Mouse (Mus musculus) heart, adult 2 months (tissue): ENCODE data around the gene Cylc1. TPM values are rescaled to one million over a fixed set of nuclear protein-coding genes. Genes with fewer than 3 reads are reported as not detected.

ENCODE experiments used
- DNase-seq, 2 experiments: peaks; one replicate each; pipeline ENCODE4 v3.0.0; 2021
- H3K27ac ChIP-seq: fragments of 200-600 bp; 2 replicates; pipeline ENCODE4 v1.8.1; 2022
- H3K27me3 ChIP-seq: fragments of 200-500 bp; 2 replicates; pipeline ENCODE4 v1.6.1; 2012; ENCODE audit warnings: mild to moderate bottlenecking, low read length, inconsistent platforms, mixed read lengths; ENCODE audit not compliant: control insufficient read depth, insufficient read depth
- H3K36me3 ChIP-seq: fragments of 200-500 bp; 2 replicates; pipeline ENCODE4 v1.6.1; 2012; ENCODE audit warnings: low read length, inconsistent platforms; ENCODE audit not compliant: control insufficient read depth, insufficient read depth
- H3K4me1 ChIP-seq: fragments of 200-500 bp; 2 replicates; pipeline ENCODE4 v1.6.1; 2011; ENCODE audit warnings: low read length; ENCODE audit not compliant: control insufficient read depth, insufficient read depth
- H3K4me3 ChIP-seq: fragments of 200-600 bp; 2 replicates; pipeline ENCODE4 v1.8.1; 2022
- H3K79me2 ChIP-seq: fragments of 200-500 bp; replicated peaks from 2 replicates; pipeline ENCODE4 v1.6.1; 2012; ENCODE audit warnings: mild to moderate bottlenecking, inconsistent platforms, low read length, moderate library complexity, mixed read lengths; ENCODE audit not compliant: control insufficient read depth, insufficient read depth
- H3K9ac ChIP-seq: fragments of 200-500 bp; 2 replicates; pipeline ENCODE4 v1.6.1; 2012; ENCODE audit warnings: low read depth, mild to moderate bottlenecking, control low read depth, inconsistent platforms, low read length, mixed read lengths
- CTCF ChIP-seq: fragments of 200-600 bp; IDR thresholded peaks from 2 replicates; pipeline ENCODE4 v1.8.1; 2022; ENCODE audit warnings: antibody characterized with exemption, mild to moderate bottlenecking, moderate library complexity
- EP300 ChIP-seq: fragments of 200-500 bp; IDR thresholded peaks from 2 replicates; pipeline ENCODE4 v1.6.1; 2011; ENCODE audit warnings: low read depth, low read length, control low read depth; ENCODE audit not compliant: insufficient read depth
- POLR2A ChIP-seq: fragments of 200-500 bp; IDR thresholded peaks from 2 replicates; pipeline ENCODE4 v1.6.1; 2011; ENCODE audit warnings: mild to moderate bottlenecking, low read depth, low read length, control low read depth; ENCODE audit not compliant: insufficient read depth
- WGBS: fragments of 180-500 bp; shearing (Covaris S2); methylation state at CpG from one replicate; pipeline ENCODE4 v1.1.7; 2018; 5-methylcytosine and 5-hydroxymethylcytosine counted together
- intact Hi-C: fragments of 180-260 bp; cut with DNase I; formaldehyde crosslinking; loops from one replicate; pipeline ENCODE4 v1.15.1; 2025
- long read RNA-seq: library from polyadenylated mRNA; stranded (forward); transcript quantifications from one replicate; pipeline ENCODE4 v2.0.0, GENCODE M21; 2021
- polyA plus RNA-seq: library from polyadenylated mRNA; depleted of rRNA; stranded (reverse); fragments of >200 nt; gene quantifications from 2 replicates; pipeline ENCODE4 v1.2.3, GENCODE M21; 2012; rRNA removed
- total RNA-seq, 2 experiments: library from RNA; stranded (reverse); gene quantifications; 2 replicates each; pipeline ENCODE4 v1.2.3; 2021

Cylc1 gene
- total RNA-seq, result not detected
- polyA plus RNA-seq, result not detected in 2 replicates
- long read RNA-seq, result 0 reads

- DNase-seq, result no peak
- no peak within 1 kb of the TSS for H3K4me3 ChIP-seq
- no peak for TF ChIP-seq CTCF
- no peak for TF ChIP-seq EP300
- TF ChIP-seq POLR2A, result no peak
- H3K9ac ChIP-seq, result no peak within 1 kb of the TSS
- H3K79me2 ChIP-seq, result no peaks in the 10 kb centered on the region
- no peaks in the 10 kb centered on the region for H3K27me3 ChIP-seq
- intact Hi-C loops, result no loop called here
- no peaks in the 10 kb centered on the region for H3K36me3 ChIP-seq
- no peak within 1 kb of the TSS for H3K27ac ChIP-seq
- H3K4me1 ChIP-seq, result no peaks in the 10 kb centered on the region
Measured at GRCm38 (mm10) chrX:111110118-111110517, at the start of gene Cylc1. TSS of gene Cylc1 (plus strand) at chrX:111110418.

- Histone ChIP-seq H3K27ac (no peak overlapping the region), H3K36me3 (no peaks in the 10 kb centered on the region), H3K27me3 (no peaks in the 10 kb centered on the region), H3K79me2 (no peaks in the 10 kb centered on the region), H3K4me1 (no peaks in the 10 kb centered on the region), H3K9ac (no peak overlapping the region), H3K4me3 (no peak overlapping the region)
- DNase-seq, result no peak
- TF ChIP-seq POLR2A (no peak), CTCF (no peak), EP300 (no peak)
- intact Hi-C loops, result no loop called here
- whole genome bisulfite sequencing, result 41% methylated on average over 8 of the region's 8 CpGs
Measured at GRCm38 (mm10) chrX:111078680-111079079, 31.5 kb upstream of the Cylc1 start.

GRCm38 (mm10) chrX:111168040-111168439 is 57.8 kb downstream of the Cylc1 start, which contains the start of gene Gm10112:
TSS of gene Gm10112 (plus strand) at chrX:111168340.
- Histone ChIP-seq H3K4me3 (no peak within 1 kb of the TSS), H3K27ac (no peak within 1 kb of the TSS), H3K9ac (no peak within 1 kb of the TSS), H3K4me1 (no peaks in the 10 kb centered on the region), H3K36me3 (no peaks in the 10 kb centered on the region), H3K79me2 (no peaks in the 10 kb centered on the region), H3K27me3 (no peaks in the 10 kb centered on the region)
- 75% methylated on average over 3 of the region's 3 CpGs for whole genome bisulfite sequencing
- DNase-seq, result no peak
- TF ChIP-seq CTCF, result no peak
- no peak for TF ChIP-seq EP300
- TF ChIP-seq POLR2A, result no peak
- intact Hi-C loops, result no loop called here

Other genes starting within 250 kb of the Cylc1 start
- not detected for gene Gm10112, start 57.9 kb downstream of the Cylc1 start, total RNA-seq
- not detected in 2 replicates for gene Gm10112, start 57.9 kb downstream of the Cylc1 start, polyA plus RNA-seq